Mouse (Mus musculus) heart, embryonic 12.5 days (tissue): Measurements from ENCODE around the gene Thoc3. TPM values are rescaled to one million over a fixed set of nuclear protein-coding genes. Genes with fewer than 3 reads are reported as not detected.

Experiments
- ATAC-seq: fragments of 200-750 bp; cut with Nextera tagmentation; 2 replicates; pipeline ENCODE4 v1.8.0; 2017; ENCODE audit warnings: moderate TSS enrichment, moderate library complexity; ENCODE audit not compliant: insufficient number of reproducible peaks, low FRiP score
- H3K27ac ChIP-seq: fragments of 300-500 bp; sonication (generic); 2 replicates; pipeline ENCODE4 v1.5.1; 2016; ENCODE audit warnings: mild to moderate bottlenecking, moderate library complexity; ENCODE audit not compliant: poor library complexity, severe bottlenecking
- H3K27me3 ChIP-seq: fragments of 300-500 bp; sonication (generic); replicated peaks from 2 replicates; pipeline ENCODE4 v1.6.1; 2016; ENCODE audit warnings: mild to moderate bottlenecking, moderate library complexity
- H3K36me3 ChIP-seq: fragments of 300-500 bp; sonication (generic); 2 replicates; pipeline ENCODE4 v1.6.1; 2016; ENCODE audit warnings: mild to moderate bottlenecking, moderate library complexity
- H3K4me1 ChIP-seq: fragments of 300-500 bp; sonication (generic); replicated peaks from 2 replicates; pipeline ENCODE4 v1.6.1; 2016; ENCODE audit warnings: mild to moderate bottlenecking
- H3K4me2 ChIP-seq: fragments of 300-500 bp; sonication (generic); 2 replicates; pipeline ENCODE4 v1.6.1; 2016; ENCODE audit warnings: mild to moderate bottlenecking, moderate library complexity
- H3K4me3 ChIP-seq: fragments of 300-500 bp; sonication (generic); 2 replicates; pipeline ENCODE4 v1.5.1; 2016; ENCODE audit warnings: mild to moderate bottlenecking
- H3K9ac ChIP-seq: fragments of 300-500 bp; sonication (generic); 2 replicates; pipeline ENCODE4 v1.6.1; 2016; ENCODE audit warnings: mild to moderate bottlenecking, moderate library complexity
- H3K9me3 ChIP-seq: fragments of 300-500 bp; sonication (generic); replicated peaks from 2 replicates; pipeline ENCODE4 v1.6.1; 2016; ENCODE audit warnings: mild to moderate bottlenecking, moderate library complexity
- WGBS: fragments of 180-500 bp; shearing (Covaris S2); methylation state at CpG from one replicate; pipeline ENCODE4 v1.1.7; 2016; 5-methylcytosine and 5-hydroxymethylcytosine counted together
- polyA plus RNA-seq: library from polyadenylated mRNA; unstranded; fragments of >200 nt; fragmentation: Nextera tagmentation; extraction: Ambion mirVana; gene quantifications from 2 replicates; pipeline ENCODE4 v1.2.1, GENCODE M21; 2016

Gene Thoc3
- polyA plus RNA-seq, 1 experiment from 2014 or later: 88.2 TPM

DNA sequence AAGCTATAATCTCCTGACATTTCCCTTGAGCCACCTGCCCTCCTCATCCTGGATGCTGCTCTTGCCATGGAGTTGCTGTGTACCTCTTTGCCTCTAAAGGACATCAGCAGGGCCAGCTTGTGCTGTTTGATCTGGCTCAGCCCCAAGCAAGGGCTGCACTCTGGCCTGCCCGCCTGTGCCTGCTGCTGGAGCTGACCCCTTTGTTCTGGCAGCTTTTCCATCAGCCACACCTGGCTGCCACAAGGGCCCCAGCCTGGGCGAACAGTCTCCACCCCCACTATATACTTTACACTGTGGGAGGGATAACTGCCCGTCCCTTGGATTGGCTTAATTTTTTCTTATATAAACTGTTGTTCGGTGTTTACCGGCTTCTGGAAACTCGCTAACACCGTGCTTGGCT, 28.7 kb downstream of the Thoc3 start:
- no peaks in the 10 kb centered on the region for H3K4me1 ChIP-seq
- WGBS: 72% methylated on average over 7 of the region's 7 CpGs
- no peak overlapping the region for H3K4me3 ChIP-seq
- H3K27ac ChIP-seq: no peak overlapping the region
- H3K4me2 ChIP-seq: no peak overlapping the region
- H3K9me3 ChIP-seq: no peaks in the 10 kb centered on the region
- H3K9ac ChIP-seq: no peak overlapping the region
- no peak for ATAC-seq
- peaks cover 12% of the 10 kb centered on the region; the same call in 1 of the 2 replicates for H3K27me3 ChIP-seq
- H3K36me3 ChIP-seq: no peaks in the 10 kb centered on the region

DNA sequence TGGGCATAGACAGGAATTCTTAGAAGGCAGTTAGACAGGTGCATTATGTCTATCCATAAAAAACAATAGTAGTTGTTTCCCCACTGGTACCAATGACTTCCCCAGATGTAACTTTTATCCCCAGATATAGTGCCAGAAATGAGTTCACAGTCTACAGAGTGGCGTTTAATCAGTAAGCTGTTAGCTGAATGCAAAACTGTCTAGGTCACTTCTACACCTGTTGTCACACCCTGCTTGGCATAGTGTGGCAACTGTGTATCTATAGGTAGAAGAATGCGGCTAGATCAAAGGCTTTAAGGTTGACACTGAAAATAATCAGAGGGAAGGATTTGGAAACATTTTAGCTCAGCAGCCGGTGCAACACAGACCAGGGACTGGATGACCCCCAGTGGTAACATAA, 29.8 kb downstream of the Thoc3 start:
- no peak for ATAC-seq
- no peaks in the 10 kb centered on the region for H3K4me1 ChIP-seq
- H3K4me3 ChIP-seq: no peak overlapping the region
- H3K27ac ChIP-seq: no peak overlapping the region
- 71% methylated on average over 3 of the region's 3 CpGs for WGBS
- no peak overlapping the region for H3K9ac ChIP-seq
- peaks cover 8% of the 10 kb centered on the region; the same call in 1 of the 2 replicates for H3K27me3 ChIP-seq
- no peak overlapping the region for H3K4me2 ChIP-seq
- H3K36me3 ChIP-seq: no peaks in the 10 kb centered on the region
- H3K9me3 ChIP-seq: no peaks in the 10 kb centered on the region

DNA sequence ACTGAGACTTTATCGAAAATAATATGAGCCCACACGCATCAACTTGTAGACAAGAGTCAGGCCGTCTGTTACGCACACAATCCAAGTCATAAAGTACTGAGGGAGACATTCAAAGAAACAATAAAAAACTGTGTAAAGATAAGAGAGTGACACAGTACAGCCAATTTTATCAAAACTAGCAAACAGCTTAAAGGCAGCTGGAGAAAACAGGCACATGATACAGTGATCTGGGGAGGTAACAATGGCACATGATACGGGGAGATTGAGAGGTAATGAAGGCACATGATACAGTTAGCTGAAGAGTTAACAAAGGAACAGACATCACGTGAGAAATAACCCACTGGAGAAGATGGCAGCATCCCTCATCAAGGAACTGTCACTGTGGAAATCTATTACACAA, 31.6 kb downstream of the Thoc3 start:
- WGBS: 73% methylated on average over 6 of the region's 6 CpGs
- no peaks in the 10 kb centered on the region; the same call in 1 of the 2 replicates for H3K27me3 ChIP-seq
- H3K36me3 ChIP-seq: no peaks in the 10 kb centered on the region
- no peak overlapping the region for H3K4me2 ChIP-seq
- H3K4me1 ChIP-seq: no peaks in the 10 kb centered on the region
- no peak overlapping the region for H3K27ac ChIP-seq
- ATAC-seq: no peak
- no peak overlapping the region for H3K9ac ChIP-seq
- H3K9me3 ChIP-seq: no peaks in the 10 kb centered on the region
- no peak overlapping the region for H3K4me3 ChIP-seq

DNA sequence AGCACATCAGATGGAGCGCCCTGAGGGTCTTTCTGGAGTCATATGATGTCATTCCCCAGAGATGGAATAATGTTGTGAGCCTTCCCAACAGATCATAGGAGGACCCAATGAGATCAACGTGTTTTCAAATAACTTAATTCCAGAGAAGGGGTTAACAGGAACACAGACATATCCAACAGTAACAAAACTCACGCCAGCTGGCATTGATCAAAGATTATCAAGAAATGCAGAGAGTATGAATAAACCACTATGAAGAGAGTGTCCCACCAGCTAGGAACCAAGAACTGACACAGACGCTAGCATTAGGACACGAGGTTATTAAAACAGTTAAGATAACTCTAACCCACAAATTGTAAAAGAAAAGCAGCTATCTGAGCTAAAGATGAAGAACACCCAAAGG, 32.0 kb downstream of the Thoc3 start:
- Histone ChIP-seq H3K27me3 (no peaks in the 10 kb centered on the region; the same call in 1 of the 2 replicates), H3K9ac (no peak overlapping the region), H3K4me2 (no peak overlapping the region), H3K36me3 (no peaks in the 10 kb centered on the region), H3K27ac (no peak overlapping the region), H3K4me3 (no peak overlapping the region), H3K4me1 (no peaks in the 10 kb centered on the region), H3K9me3 (no peaks in the 10 kb centered on the region)
- no peak for ATAC-seq
- WGBS: 54% methylated on average over 5 of the region's 5 CpGs

DNA sequence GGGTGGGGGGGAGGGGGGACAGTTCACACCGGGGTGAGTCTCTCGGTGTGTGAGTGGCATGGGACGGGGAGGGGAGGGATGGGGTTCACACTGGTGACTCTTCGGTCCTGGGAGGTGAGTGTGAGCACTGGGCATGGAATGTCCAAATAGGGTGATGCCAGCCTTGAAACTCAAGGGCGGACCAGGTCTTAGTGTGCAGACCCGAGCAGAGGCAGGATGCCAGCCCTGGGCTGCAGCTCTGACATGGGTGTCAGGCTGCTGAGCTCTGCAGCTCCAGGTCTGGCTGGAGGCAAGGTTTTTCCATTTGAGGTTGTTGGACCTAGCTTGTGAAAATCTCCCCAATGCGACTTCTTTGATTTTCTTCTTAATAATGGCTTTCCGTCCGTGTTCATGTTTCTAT, 37.5 kb downstream of the Thoc3 start:
- no peak overlapping the region for H3K4me2 ChIP-seq
- no peak overlapping the region for H3K27ac ChIP-seq
- no peaks in the 10 kb centered on the region for H3K4me1 ChIP-seq
- 83% methylated on average over 9 of the region's 9 CpGs for WGBS
- no peaks in the 10 kb centered on the region for H3K9me3 ChIP-seq
- H3K27me3 ChIP-seq: no peaks in the 10 kb centered on the region
- no peak overlapping the region for H3K4me3 ChIP-seq
- no peaks in the 10 kb centered on the region for H3K36me3 ChIP-seq
- no peak overlapping the region for H3K9ac ChIP-seq
- no peak for ATAC-seq

DNA sequence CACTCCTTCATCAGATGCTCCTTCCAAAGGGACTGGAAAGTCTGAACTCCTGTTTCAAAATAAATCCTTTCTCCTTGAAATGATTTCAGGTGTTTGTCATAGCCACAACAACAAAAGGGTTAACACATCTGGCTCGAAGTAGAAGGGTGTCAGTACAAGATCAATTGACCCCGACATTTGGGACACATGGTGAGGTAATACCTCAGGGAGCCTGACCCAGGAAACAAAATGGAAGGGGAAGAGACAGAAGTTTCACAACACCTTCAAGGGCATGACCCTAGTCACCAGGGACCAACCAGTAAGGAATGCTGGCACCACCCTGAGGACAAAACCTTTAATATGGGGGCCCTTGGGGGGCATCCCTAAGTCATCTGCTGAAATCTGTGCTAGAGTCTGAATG, 38.6 kb downstream of the Thoc3 start:
- no peak overlapping the region for H3K27ac ChIP-seq
- 52% methylated on average over 2 of the region's 2 CpGs for WGBS

DNA sequence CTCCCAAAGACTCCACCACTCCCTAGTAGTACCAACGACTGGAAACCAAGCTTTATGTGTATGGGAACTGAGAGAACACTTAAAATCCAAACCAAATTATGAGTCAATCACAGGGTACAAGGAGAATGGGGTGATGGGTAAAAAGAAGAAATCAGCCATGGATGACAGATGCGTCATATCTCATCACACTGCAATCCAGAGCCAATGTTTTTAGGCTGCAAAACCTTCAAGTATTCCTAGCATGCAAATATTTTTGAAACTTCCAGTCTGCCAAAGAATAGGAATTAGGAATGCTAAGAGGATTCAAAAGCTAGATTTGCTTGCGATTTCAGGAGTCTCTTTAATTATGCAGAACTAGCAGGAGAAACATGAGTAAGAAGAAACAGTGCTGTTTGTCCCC, 39.9 kb downstream of the Thoc3 start:
- Histone ChIP-seq H3K27me3 (no peaks in the 10 kb centered on the region), H3K4me2 (no peak overlapping the region), H3K4me3 (no peak overlapping the region), H3K27ac (no peak overlapping the region), H3K9ac (no peak overlapping the region), H3K4me1 (no peaks in the 10 kb centered on the region), H3K9me3 (peaks cover 6% of the 10 kb centered on the region), H3K36me3 (no peaks in the 10 kb centered on the region)
- 66% methylated on average over 3 of the region's 3 CpGs for WGBS
- ATAC-seq: no peak

More for the DNA sequence above, 38.6 kb downstream of the Thoc3 start:
- no peaks in the 10 kb centered on the region for H3K9me3 ChIP-seq
- H3K4me1 ChIP-seq: no peaks in the 10 kb centered on the region
- no peak overlapping the region for H3K9ac ChIP-seq
- H3K4me3 ChIP-seq: no peak overlapping the region
- ATAC-seq: no peak
- no peaks in the 10 kb centered on the region for H3K27me3 ChIP-seq
- H3K36me3 ChIP-seq: no peaks in the 10 kb centered on the region
- no peak overlapping the region for H3K4me2 ChIP-seq

DNA sequence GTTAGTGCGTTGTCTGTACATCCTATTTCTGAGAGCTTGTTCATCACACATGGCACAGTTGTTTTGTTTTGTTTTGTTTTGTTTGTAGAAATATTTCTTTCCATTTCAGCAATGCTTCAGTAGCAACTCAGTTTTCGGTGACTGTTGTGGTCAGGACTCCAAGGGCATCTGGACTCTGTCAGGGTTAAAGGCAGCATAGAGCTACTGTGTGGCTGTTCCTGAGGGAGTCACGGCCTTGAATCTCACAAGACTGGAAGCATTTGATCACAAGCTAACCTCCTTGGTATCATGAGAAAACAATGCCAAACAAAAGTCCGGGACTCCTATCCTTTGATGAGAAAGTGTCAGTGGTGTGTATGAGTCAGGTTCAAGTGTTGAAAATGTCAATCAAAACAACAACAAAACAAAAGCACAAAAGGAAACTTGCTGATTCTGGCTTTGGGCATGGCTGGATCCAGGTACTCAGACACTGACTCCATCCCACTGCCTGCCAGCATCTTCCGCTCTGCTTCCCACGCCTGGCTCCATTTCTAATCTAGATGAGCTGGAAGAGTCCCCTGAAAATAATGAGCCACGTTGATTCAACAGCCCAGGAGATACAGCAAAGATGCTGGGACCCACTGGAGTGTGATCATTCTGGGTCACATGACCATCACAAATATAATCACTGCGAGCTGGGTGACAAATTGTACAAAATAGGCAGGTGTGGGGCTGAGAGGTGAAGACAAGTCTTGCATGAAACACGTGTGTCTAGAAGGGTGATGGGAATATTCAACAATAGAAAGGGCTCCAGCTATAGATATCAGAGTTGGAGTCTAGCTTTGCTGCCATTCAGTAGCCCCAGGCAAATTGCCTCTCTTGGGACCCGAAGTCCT, 41.6 kb downstream of the Thoc3 start:
- no peaks in the 10 kb centered on the region for H3K27me3 ChIP-seq
- no peaks in the 10 kb centered on the region for H3K4me1 ChIP-seq
- no peaks in the 10 kb centered on the region for H3K36me3 ChIP-seq
- peaks cover 10% of the 10 kb centered on the region for H3K9me3 ChIP-seq
- H3K27ac ChIP-seq: no peak overlapping the region
- ATAC-seq: no peak
- no peak overlapping the region for H3K9ac ChIP-seq
- 58% methylated on average over 10 of the region's 10 CpGs for WGBS
- H3K4me2 ChIP-seq: no peak overlapping the region
- no peak overlapping the region for H3K4me3 ChIP-seq

DNA sequence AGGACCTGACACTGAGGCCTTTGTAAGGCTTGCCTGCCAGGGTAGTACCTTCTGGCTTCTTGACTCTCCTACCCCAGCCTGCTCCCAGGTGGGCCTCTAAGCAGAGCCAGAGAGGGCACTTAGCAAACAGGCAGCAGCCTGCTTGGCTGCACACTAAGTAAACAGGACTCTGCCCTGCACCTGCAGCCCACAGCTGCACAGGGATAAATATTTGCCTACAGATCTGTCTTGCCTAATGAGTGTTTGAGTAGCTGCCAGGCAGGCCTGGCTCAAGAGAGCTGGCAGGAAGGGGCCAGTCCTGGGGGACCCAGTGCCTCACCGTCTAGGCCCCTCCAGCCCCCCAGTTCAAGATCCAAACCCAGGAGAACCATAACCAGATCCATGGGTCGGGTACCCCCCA, 43.4 kb downstream of the Thoc3 start:
- Histone ChIP-seq H3K9ac (no peak overlapping the region), H3K4me1 (no peaks in the 10 kb centered on the region), H3K4me3 (no peak overlapping the region), H3K36me3 (no peaks in the 10 kb centered on the region), H3K27ac (no peak overlapping the region), H3K4me2 (no peak overlapping the region), H3K9me3 (peaks cover 13% of the 10 kb centered on the region), H3K27me3 (no peaks in the 10 kb centered on the region)
- ATAC-seq: no peak
- WGBS: 71% methylated on average over 2 of the region's 2 CpGs

DNA sequence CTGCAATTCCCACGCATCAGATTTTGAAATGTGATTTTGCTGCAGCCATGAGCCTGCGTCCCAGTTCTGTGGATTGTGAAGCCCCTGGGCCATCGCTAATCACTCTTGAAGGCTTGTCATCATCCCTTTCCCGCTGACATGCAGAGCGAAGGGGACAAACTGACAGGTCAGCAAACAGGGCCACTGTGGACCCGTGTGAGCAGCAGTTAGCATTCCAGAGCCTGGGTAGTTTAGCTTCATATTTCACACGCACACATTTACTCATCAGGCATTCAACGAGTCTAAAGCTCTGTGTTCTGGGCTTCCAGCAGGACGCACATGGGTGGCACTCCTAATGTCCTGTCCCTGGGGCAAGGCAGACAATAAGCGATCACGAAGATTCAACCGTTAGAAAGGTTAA, 48.4 kb downstream of the Thoc3 start:
- ATAC-seq: no peak

DNA sequence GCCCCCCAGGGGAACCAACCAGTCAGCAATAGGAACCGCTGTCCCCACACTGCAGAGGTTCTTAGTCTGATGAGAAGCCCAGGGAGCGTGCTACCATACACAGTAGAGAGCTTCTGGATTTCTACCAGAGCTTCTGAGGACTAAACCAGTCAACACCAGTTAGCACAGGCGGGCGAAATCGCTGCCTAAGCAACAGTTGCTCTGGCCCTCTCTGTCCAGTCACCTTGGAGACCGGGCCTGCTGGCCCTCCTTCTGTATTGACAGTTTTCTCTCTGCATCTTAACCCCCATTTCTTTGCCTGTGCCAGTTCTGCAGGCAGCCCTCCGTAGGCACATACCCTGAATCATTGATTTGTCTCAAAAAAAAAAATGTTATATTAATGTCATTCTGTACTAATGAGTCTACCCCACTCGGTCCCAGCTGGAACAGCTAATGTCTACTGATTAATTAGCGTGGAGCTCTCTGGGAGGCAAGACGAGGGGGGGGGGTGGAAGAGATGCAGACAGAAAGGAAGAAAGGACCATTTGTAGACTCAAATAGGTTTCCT, 49.8 kb downstream of the Thoc3 start:
- no peak overlapping the region for H3K9ac ChIP-seq
- no peak overlapping the region for H3K27ac ChIP-seq
- 81% methylated on average over 10 of the region's 10 CpGs for WGBS
- no peak overlapping the region for H3K4me2 ChIP-seq
- H3K9me3 ChIP-seq: peaks cover 9% of the 10 kb centered on the region
- ATAC-seq: no peak
- no peaks in the 10 kb centered on the region for H3K27me3 ChIP-seq
- H3K4me1 ChIP-seq: no peaks in the 10 kb centered on the region
- no peaks in the 10 kb centered on the region for H3K36me3 ChIP-seq
- H3K4me3 ChIP-seq: no peak overlapping the region

More for the DNA sequence above, 48.4 kb downstream of the Thoc3 start:
- Histone ChIP-seq H3K9me3 (peaks cover 14% of the 10 kb centered on the region), H3K4me2 (no peak overlapping the region), H3K27me3 (no peaks in the 10 kb centered on the region), H3K4me3 (no peak overlapping the region), H3K4me1 (no peaks in the 10 kb centered on the region), H3K27ac (no peak overlapping the region), H3K36me3 (no peaks in the 10 kb centered on the region), H3K9ac (no peak overlapping the region)
- WGBS: 80% methylated on average over 12 of the region's 12 CpGs
